Mouse (Mus musculus) right cerebral cortex, adult 18-20 months (tissue): ENCODE results near the gene Gm21304.
"Not testable (repeated sequence)": the region's sequence is repeated elsewhere in the genome, so short reads cannot be mapped to it uniquely, and the experiment has no call there.

ENCODE experiments used
- DNase-seq: peaks from one replicate; pipeline ENCODE4 v3.0.0; 2022; ENCODE audit warnings: mixed read lengths

Gene Gm21304

GRCm38 (mm10) chr10:104168215-104168614 lies at the start of gene Gm21304:
Gm21304 (plus strand) TSS chr10:104168515.
- not testable (repeated sequence) for DNase-seq

DNA sequence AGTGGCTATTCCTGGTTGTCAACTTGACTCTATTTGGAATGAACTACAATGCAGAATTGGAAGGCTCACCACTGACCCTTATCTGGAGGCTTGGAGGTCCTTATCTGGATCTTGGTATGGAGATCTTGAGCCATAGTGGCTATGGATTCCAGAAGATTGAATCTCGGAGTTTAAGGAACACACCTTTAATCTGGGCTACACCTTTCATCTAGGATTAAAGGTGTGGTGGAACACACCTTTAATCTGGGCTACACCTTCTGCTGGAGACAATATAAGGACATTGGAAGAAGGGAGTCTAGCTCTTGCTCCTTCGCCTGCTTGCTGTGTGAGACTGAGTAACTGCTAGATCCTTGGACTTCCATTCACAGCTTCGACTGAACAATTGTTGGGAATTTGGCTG lies 25.6 kb upstream of the Gm21304 start, which contains the start of gene Gm21293:
Gene Gm21293, plus strand, starts transcription at position 301 of the 400 bp plus-strand sequence.
- DNase-seq: not testable (repeated sequence)

- not testable (repeated sequence) for DNase-seq
Measured at GRCm38 (mm10) chr10:104151197-104151596, 17.1 kb upstream of the Gm21304 start, which contains the start of gene Gm6763. Gm6763 (plus strand) TSS chr10:104151497.

DNA sequence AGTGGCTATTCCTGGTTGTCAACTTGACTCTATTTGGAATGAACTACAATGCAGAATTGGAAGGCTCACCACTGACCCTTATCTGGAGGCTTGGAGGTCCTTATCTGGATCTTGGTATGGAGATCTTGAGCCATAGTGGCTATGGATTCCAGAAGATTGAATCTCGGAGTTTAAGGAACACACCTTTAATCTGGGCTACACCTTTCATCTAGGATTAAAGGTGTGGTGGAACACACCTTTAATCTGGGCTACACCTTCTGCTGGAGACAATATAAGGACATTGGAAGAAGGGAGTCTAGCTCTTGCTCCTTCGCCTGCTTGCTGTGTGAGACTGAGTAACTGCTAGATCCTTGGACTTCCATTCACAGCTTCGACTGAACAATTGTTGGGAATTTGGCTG lies 8.6 kb upstream of the Gm21304 start, which contains the start of gene Gm8764:
Gene Gm8764, plus strand, starts transcription at position 301 of the 400 bp plus-strand sequence.
- DNase-seq: not testable (repeated sequence)

DNA sequence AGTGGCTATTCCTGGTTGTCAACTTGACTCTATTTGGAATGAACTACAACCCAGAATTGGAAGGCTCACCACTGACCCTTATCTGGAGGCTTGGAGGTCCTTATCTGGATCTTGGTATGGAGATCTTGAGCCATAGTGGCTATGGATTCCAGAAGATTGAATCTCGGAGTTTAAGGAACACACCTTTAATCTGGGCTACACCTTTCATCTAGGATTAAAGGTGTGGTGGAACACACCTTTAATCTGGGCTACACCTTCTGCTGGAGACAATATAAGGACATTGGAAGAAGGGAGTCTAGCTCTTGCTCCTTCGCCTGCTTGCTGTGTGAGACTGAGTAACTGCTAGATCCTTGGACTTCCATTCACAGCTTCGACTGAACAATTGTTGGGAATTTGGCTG lies 8.4 kb downstream of the Gm21304 start, which contains the start of gene Gm21312:
Gene Gm21312, plus strand, starts transcription at position 301 of the 400 bp plus-strand sequence.
- DNase-seq: not testable (repeated sequence)

GRCm38 (mm10) chr10:104185233-104185632 lies 16.9 kb downstream of the Gm21304 start, which contains the start of gene Gm20765:
Gm20765 (plus strand) TSS chr10:104185533.
- DNase-seq: not testable (repeated sequence)

GRCm38 (mm10) chr10:104193742-104194141 lies 25.4 kb downstream of the Gm21304 start, which contains the start of gene Gm4340:
Gm4340 (plus strand) TSS chr10:104194042.
- DNase-seq: not testable (repeated sequence)

DNA sequence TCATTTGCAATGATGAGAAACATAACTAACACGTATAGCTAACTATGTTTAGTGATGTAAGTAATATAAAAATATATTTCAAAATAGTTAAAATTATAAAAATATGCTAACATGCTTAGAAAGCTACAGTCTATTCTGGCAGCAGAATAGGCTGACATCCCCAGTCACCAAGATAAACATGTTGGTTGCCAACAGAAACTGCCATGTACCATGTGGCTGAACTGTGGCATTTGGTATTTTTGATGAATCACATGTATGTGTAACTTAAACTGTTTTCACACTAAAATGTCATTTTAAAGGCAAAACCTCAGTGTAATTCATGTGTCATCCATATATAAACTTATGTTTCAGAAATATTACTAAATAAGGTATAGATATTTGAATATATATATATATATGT lies 41.3 kb downstream of the Gm21304 start:
- no peak for DNase-seq

DNA sequence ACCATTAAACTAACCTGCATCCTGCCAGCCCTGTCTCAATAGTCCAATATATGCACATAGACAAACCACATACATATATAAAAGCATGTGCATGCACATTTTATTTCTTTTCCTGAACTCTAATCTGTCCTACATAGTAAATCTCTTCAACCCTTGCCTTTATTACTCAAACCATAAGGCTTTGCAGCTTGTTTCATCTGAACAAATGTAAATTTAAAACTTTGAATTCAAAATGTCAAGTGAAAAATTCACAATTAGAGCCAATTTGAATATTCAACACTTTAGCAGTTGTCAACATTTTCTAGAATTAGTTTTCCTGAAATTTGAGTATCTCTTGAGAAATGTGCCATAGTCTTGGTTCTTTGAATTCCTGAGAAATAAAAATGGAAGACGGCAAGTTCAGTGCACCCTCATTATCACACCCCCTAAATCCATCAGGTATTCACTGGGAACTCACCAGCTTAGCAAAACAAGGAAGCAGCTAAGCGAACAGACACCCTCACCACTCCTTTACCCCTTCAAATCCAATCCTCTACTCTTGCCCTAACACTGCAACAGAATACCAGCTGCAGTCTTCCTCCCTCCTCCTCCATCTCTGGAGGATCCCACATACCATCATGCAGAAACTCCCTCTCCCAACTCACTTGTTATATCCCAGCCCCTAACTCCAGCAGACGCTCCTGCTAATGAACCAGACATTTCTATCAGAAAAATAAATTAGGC lies 42.1 kb downstream of the Gm21304 start:
- no peak for DNase-seq

- no peak for DNase-seq
Measured at GRCm38 (mm10) chr10:104214527-104214926, 46.2 kb downstream of the Gm21304 start.
